Mouse (Mus musculus) brain, embryonic 14.5 days (tissue): ENCODE results near the gene Tmem120a.

Experiments used
- CTCF ChIP-seq: fragments of 200-500 bp; IDR thresholded peaks from 2 replicates; pipeline ENCODE4 v1.5.1; 2012; ENCODE audit warnings: inconsistent platforms, mild to moderate bottlenecking, moderate library complexity, borderline replicate concordance; ENCODE audit not compliant: insufficient read depth, insufficient read length; ENCODE audit errors: extremely low read depth
- POLR2A ChIP-seq: fragments of 200-500 bp; IDR thresholded peaks from 2 replicates; pipeline ENCODE4 v1.6.1; 2012; ENCODE audit warnings: mild to moderate bottlenecking, inconsistent platforms, borderline replicate concordance; ENCODE audit not compliant: poor library complexity, insufficient read depth, insufficient read length, severe bottlenecking; ENCODE audit errors: extremely low read depth

- TF ChIP-seq POLR2A (no peak), CTCF (no peak)
Measured at GRCm38 (mm10) chr5:135736544-135736943, 7.7 kb downstream of the Tmem120a start.
